Mouse (Mus musculus): Measurements from ENCODE around the gene Vmn1r74.
"Not testable (repeated sequence)": the region's sequence is repeated elsewhere in the genome, so short reads cannot be mapped to it uniquely, and the experiment has no call there.

Gene Vmn1r74

DNA sequence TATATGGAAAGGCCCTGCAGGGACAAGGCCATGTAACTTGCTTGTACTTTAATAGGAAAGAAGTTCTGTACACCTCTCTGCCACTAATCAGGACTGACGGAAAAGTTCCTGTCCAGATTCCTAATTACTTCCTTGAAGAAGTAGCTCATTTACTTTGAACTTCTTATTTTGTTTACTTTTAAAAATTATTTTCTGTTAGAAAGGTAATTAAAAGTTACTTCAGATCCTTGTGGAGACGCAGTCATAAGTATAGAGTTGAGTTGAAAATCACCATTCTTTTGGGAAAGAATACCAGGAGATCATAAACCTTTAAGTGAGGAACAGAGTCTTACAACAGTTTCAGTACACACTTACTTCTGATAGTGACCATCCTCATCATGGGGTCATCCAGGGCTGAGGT, at the start of gene Vmn1r74:
Vmn1r74 (plus strand) TSS at position 301 of the 400 bp plus-strand sequence.
- DNase-seq (ENCODE audit: low spot score in 2 of 2): no peak

GRCm38 (mm10) chr7:11813751-11814150, 20.0 kb upstream of the Vmn1r74 start:
- DNase-seq (ENCODE audit: low spot score in 2 of 2): no peak

DNA sequence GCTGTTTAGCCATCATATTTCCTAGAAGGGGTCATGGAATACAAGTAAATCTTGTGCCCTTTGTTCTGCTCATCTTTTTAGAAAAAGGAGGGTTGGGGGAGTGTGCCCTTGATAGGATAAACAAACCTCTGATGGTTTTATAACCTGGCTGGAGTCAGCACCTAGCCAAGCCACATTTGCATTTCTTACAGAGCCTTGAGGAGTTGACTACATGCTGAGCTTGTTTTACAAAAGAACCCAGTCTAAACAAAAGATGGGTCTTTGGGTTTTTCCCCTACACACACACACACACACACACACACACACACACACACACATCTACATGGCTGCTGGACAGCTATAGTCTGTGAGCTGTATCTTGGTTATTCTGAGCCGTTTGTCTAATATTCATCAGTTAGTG, 11.6 kb upstream of the Vmn1r74 start:
- DNase-seq (ENCODE audit: low spot score in 2 of 2): no peak

- DNase-seq (ENCODE audit: low spot score in 2 of 2): not testable (repeated sequence)
Observed at GRCm38 (mm10) chr7:11823246-11823645, 10.5 kb upstream of the Vmn1r74 start.

GRCm38 (mm10) chr7:11874330-11874729, 40.5 kb downstream of the Vmn1r74 start, which contains the start of gene Vmn1r75:
Gene Vmn1r75 (plus strand): TSS chr7:11874630.
- DNase-seq (ENCODE audit: low spot score in 2 of 2): no peak

All from spleen, postnatal 4 days (tissue).